Mouse (Mus musculus): ENCODE measurements around the gene Rras2.

GRCm38 (mm10) chr7:114086021-114086710 is 31.4 kb downstream of the Rras2 start:
- no peak for TF ChIP-seq CTCF (IDR thresholded peaks at IDR 0.05; ENCODE audit: low read depth)
- no peak for TF ChIP-seq EP300 (IDR thresholded peaks at IDR 0.05; ENCODE audit: low read depth)
